ENCODE assay signal across 27 mouse cellular contexts in the genomic region with DNA sequence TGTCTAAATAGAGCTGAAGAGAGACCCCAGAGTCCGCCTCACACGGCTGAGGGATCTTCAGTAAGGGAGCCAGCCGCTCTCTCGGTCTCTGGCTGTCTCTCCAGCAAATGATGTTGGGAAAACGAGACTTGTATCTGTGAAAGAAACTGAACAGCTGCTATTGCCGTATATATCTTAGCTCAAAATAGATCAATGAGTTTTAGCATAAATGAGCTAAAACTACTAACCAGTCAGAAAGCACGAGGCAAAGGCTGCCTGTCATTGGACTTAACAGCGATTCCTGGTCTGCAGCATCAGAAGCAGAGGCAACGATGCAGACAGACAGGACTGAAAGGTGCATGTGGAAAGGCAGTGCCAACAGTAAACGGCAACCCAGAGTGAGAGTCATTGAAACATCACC.
DNase-seq lines count a peak whose midpoint lies in the region; ATAC-seq and TF ChIP-seq lines count a peak whose summit lies in the region.
"Had no signal": no experiment of that assay in that cellular context is flagged by ENCODE, and none has a peak within 500 bp of the region (broad histone marks: within the 10 kb centered on the region; RNA-seq: fewer than 3 reads in every experiment).

No protein-coding gene starts in this region.

- no peaks in the 10 kb centered on the region for H3K27me3 ChIP-seq in forebrain, postnatal 0 days (ENCODE audit: insufficient read depth, low read length)
- H3K27me3 ChIP-seq in forebrain, embryonic 14.5 days (replicated peaks; ENCODE audit: control insufficient read depth, insufficient read depth, low read length): no peaks in the 10 kb centered on the region
- H3K27me3 ChIP-seq: CH12.LX; embryonic facial prominence, embryonic 13.5 days; forebrain, embryonic 13.5 days; hindbrain, embryonic 13.5 days; intestine, embryonic 15.5 days; Patski had no signal

- H3K9me3 ChIP-seq in forebrain, postnatal 0 days (ENCODE audit: low read length): no peaks in the 10 kb centered on the region
- H3K9me3 ChIP-seq in forebrain, embryonic 14.5 days (replicated peaks; ENCODE audit: control insufficient read depth, low read length): no peaks in the 10 kb centered on the region
- H3K9me3 ChIP-seq: embryonic facial prominence, embryonic 13.5 days; forebrain, embryonic 10.5 days; forebrain, embryonic 13.5 days; G1E; hindbrain, embryonic 10.5 days; hindbrain, embryonic 13.5 days; intestine, embryonic 15.5 days had no signal

- peak; percentile 29 for DNase-seq in forebrain, postnatal 0 days
- no peak for DNase-seq in forebrain, embryonic 14.5 days (ENCODE audit: low spot score)
- peak; percentile 9 for DNase-seq in heart, adult 11 months
- DNase-seq in heart, postnatal 36 days: no peak
- peak; percentile 29 to 34 for DNase-seq in right cerebral cortex, adult 2 months (ENCODE audit: low spot score in 2 of 2)
- no peak for DNase-seq in right cerebral cortex, adult 18-20 months
- peak; percentile 58 for DNase-seq in telencephalon, adult 2 months (ENCODE audit: low read depth, low spot score)
- DNase-seq: adrenal gland, postnatal 10 days; adrenal gland, postnatal 36 days; B cell, adult 2 months; cerebellum, adult 11 months; cerebellum, adult 2 months; cerebellum, adult 9-11 months; cerebellum, postnatal 25 days; gastrocnemius, postnatal 10 days; gastrocnemius, postnatal 36 days had no signal

- peaks cover 31% of the 10 kb centered on the region for H3K36me3 ChIP-seq in forebrain, postnatal 0 days (ENCODE audit: insufficient read depth)
- H3K36me3 ChIP-seq in forebrain, embryonic 14.5 days (ENCODE audit: control insufficient read depth, insufficient read depth, low read length): peaks cover 69% of the 10 kb centered on the region

- ATAC-seq in forebrain, postnatal 0 days: peak; percentile 45
- no peak for ATAC-seq in forebrain, embryonic 14.5 days
- ATAC-seq: forebrain, embryonic 13.5 days; hindbrain, embryonic 16.5 days; intestine, embryonic 15.5 days; Patski had no signal

- no peaks in the 10 kb centered on the region for H3K4me1 ChIP-seq in forebrain, postnatal 0 days (ENCODE audit: insufficient read depth)
- H3K4me1 ChIP-seq in forebrain, embryonic 14.5 days (ENCODE audit: control insufficient read depth, insufficient read depth, low read length): no peaks in the 10 kb centered on the region; the same call in 1 of the 2 replicates
- H3K4me1 ChIP-seq: embryonic facial prominence, embryonic 13.5 days; forebrain, embryonic 10.5 days; forebrain, embryonic 13.5 days; intestine, embryonic 15.5 days had no signal

- 72% methylated on average over 10 of the region's 10 CpGs for WGBS in forebrain, postnatal 0 days
- 88% methylated on average over 10 of the region's 10 CpGs for WGBS in forebrain, embryonic 14.5 days

- intact Hi-C loops in heart, postnatal 36 days (cut with DNase I): loop anchor here (10.0 kb wide), 1 partner anchor 634 kb away; no protein-coding TSS in a partner anchor

- no peak for TF ChIP-seq CTCF in forebrain, postnatal 0 days (IDR thresholded peaks at IDR 0.05; ENCODE audit: low read depth)

- no peak overlapping the region for H3K4me2 ChIP-seq in forebrain, postnatal 0 days (ENCODE audit: low read depth)
- H3K4me2 ChIP-seq in forebrain, embryonic 14.5 days (ENCODE audit: low read length): no peak overlapping the region
- H3K4me2 ChIP-seq: embryonic facial prominence, embryonic 13.5 days; forebrain, embryonic 13.5 days; heart, embryonic 11.5 days; hindbrain, embryonic 13.5 days; intestine, embryonic 15.5 days had no signal

- H3K9ac ChIP-seq in forebrain, postnatal 0 days: no peak overlapping the region
- H3K9ac ChIP-seq in forebrain, embryonic 14.5 days (ENCODE audit: low read length): no peak overlapping the region
- H3K9ac ChIP-seq: embryonic facial prominence, embryonic 13.5 days; forebrain, embryonic 13.5 days; hindbrain, embryonic 13.5 days; intestine, embryonic 15.5 days had no signal

- no peak overlapping the region for H3K4me3 ChIP-seq in forebrain, postnatal 0 days (ENCODE audit: low read depth, low read length)
- no peak overlapping the region for H3K4me3 ChIP-seq in forebrain, embryonic 14.5 days (ENCODE audit: low read depth, low read length)
- H3K4me3 ChIP-seq: embryonic facial prominence, embryonic 13.5 days; forebrain, embryonic 10.5 days; forebrain, embryonic 13.5 days; hindbrain, embryonic 10.5 days; hindbrain, embryonic 13.5 days; intestine, embryonic 15.5 days had no signal

- H3K27ac ChIP-seq in forebrain, postnatal 0 days (ENCODE audit: low read depth, low read length): no peak overlapping the region
- no peak overlapping the region for H3K27ac ChIP-seq in forebrain, embryonic 14.5 days (ENCODE audit: low read depth, low read length)
- H3K27ac ChIP-seq: embryonic facial prominence, embryonic 13.5 days; forebrain, embryonic 10.5 days; forebrain, embryonic 13.5 days; hindbrain, embryonic 10.5 days; hindbrain, embryonic 13.5 days; intestine, embryonic 15.5 days had no signal

Comparison
In these comparisons a context has a peak if more than half of its experiments do, and no peak if none do; other contexts are left out.
1. DNase-seq: peak in forebrain, postnatal 0 days (single experiment), heart, adult 11 months (single experiment), right cerebral cortex, adult 2 months (2 of 2) and telencephalon, adult 2 months (single experiment); none in forebrain, embryonic 14.5 days (single experiment), heart, postnatal 36 days (0 of 2) and right cerebral cortex, adult 18-20 months (single experiment).